Mouse (Mus musculus): ENCODE results near the gene Nus1. TPM values are rescaled to one million over a fixed set of nuclear protein-coding genes. Genes with fewer than 3 reads are reported as not detected.

Nus1 gene
- polyA plus RNA-seq, 1 experiment, result 7.3 TPM

DNA sequence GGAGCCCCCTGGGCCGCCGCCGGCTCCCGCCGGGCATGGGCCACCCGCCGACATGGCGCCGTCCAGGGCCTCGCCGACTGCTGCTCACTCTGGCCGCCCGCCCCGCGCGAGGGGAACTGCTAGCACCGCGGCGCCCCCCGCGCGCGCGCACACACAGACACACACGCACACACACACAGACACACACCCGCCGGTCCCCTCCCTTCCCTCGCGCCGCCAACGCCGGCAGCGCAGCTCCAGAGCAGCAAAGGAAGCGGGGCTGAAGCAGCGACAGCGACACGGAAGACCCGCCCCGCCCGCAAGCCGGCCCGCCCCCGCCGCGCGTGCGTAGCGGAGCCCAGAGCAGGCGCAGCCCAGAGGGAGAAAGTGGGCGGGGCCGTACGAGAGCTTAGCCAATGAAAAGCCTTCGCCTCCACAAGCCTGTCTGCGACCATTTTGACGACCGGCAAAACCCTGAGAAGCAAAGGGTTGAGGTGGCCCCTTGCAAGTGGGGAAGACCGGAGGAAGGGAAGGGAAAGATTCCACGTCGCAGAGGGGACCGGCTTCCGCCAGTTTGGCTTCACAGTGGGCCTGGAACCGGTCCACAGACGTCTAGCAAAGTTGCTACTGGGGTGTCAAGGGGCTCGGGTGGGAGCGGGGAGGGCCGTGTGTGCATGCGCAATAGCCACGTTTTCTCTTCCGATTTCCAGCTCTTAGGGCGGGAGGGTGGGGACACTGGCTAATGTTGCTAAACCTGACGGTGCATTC lies 35.3 kb upstream of the Nus1 start, which contains the start of gene Gopc:
Gopc (minus strand) TSS at position 280 of the 747 bp plus-strand sequence.
- H3K27me3 ChIP-seq (ENCODE audit: control insufficient read depth, insufficient read depth, low read length), result no peaks in the 10 kb centered on the region
- H3K36me3 ChIP-seq (ENCODE audit: control insufficient read depth, insufficient read depth, low read length), result no peaks in the 10 kb centered on the region
- TF ChIP-seq POLR2A (IDR thresholded peaks at IDR 0.05; ENCODE audit: low read depth, low read length), result peak; percentile 45
- no peak for TF ChIP-seq CTCF (IDR thresholded peaks at IDR 0.05; ENCODE audit: extremely low read depth, insufficient read depth, insufficient read length, insufficient replicate concordance)
- H3K4me3 ChIP-seq (ENCODE audit: extremely low read depth, insufficient read depth, insufficient read length), result peak within 1 kb of the TSS; percentile 83
- peak within 1 kb of the TSS; percentile 85 for H3K27ac ChIP-seq (ENCODE audit: insufficient read depth, low read length)
- peak; percentile 92 to 97 for DNase-seq (ENCODE audit: low read depth in 1 of 2, low spot score in 2 of 2)
- H3K4me1 ChIP-seq (ENCODE audit: control insufficient read depth, insufficient read depth, insufficient read length), result no peaks in the 10 kb centered on the region
- under 1% methylated on average over 61 of the region's 71 CpGs for WGBS

DNA sequence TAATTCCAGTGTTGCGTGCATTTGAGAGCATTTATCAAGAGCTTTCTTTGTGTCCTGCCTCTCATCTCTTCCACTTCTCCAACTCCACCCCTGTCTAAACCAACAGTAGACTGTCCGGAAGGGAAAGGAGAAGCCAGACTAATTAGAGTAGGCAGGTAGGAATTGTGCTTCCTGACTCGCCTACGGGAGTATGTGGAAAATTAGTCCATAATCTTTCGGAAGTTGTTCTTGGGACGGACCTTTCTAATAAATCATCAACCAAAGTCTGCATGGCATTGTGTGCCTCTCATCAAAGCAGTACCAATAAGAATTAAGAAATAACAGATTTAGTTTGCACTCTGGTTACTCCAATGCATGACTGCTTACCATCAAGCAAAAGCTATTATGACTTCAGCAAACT lies 34.3 kb upstream of the Nus1 start:
- Histone ChIP-seq H3K36me3 (ENCODE audit: control insufficient read depth, insufficient read depth, low read length) (no peaks in the 10 kb centered on the region), H3K4me1 (ENCODE audit: control insufficient read depth, insufficient read depth, insufficient read length) (no peaks in the 10 kb centered on the region), H3K4me3 (ENCODE audit: extremely low read depth, insufficient read depth, insufficient read length) (no peak overlapping the region; the same call in 1 of the 2 replicates), H3K27ac (ENCODE audit: insufficient read depth, low read length) (no peak overlapping the region), H3K27me3 (ENCODE audit: control insufficient read depth, insufficient read depth, low read length) (no peaks in the 10 kb centered on the region)
- DNase-seq (ENCODE audit: low read depth in 1 of 2, low spot score in 2 of 2), result no peak
- TF ChIP-seq CTCF (IDR thresholded peaks at IDR 0.05; ENCODE audit: extremely low read depth, insufficient read depth, insufficient read length, insufficient replicate concordance), result no peak
- no peak for TF ChIP-seq POLR2A (IDR thresholded peaks at IDR 0.05; ENCODE audit: low read depth, low read length)
- 91% methylated on average over 6 of the region's 6 CpGs for WGBS

DNA sequence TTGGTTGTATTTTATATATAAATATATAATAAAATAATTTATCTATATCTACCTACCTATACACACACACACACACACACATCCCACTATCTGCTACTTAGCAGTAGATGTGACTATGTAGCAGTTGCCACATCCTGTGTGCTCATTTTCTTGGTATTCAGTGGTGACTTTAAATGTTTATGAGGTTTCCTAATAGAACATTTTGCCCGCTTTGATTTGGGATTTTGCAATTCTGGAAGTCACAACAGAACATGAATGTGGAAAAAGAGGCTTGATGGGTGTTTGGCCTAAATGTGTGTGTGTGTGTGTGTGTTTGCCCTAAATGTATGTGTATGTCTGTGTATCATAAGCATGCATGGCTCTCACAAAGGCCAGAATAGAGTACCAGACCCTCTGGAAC lies 33.8 kb upstream of the Nus1 start:
- H3K4me1 ChIP-seq (ENCODE audit: control insufficient read depth, insufficient read depth, insufficient read length), result no peaks in the 10 kb centered on the region
- no peak for DNase-seq (ENCODE audit: low read depth in 1 of 2, low spot score in 2 of 2)
- H3K27ac ChIP-seq (ENCODE audit: insufficient read depth, low read length), result no peak overlapping the region
- 82% methylated on average over 1 of the region's 1 CpGs for WGBS
- no peaks in the 10 kb centered on the region for H3K36me3 ChIP-seq (ENCODE audit: control insufficient read depth, insufficient read depth, low read length)
- no peak for TF ChIP-seq POLR2A (IDR thresholded peaks at IDR 0.05; ENCODE audit: low read depth, low read length)
- no peaks in the 10 kb centered on the region for H3K27me3 ChIP-seq (ENCODE audit: control insufficient read depth, insufficient read depth, low read length)
- no peak overlapping the region for H3K4me3 ChIP-seq (ENCODE audit: extremely low read depth, insufficient read depth, insufficient read length)

DNA sequence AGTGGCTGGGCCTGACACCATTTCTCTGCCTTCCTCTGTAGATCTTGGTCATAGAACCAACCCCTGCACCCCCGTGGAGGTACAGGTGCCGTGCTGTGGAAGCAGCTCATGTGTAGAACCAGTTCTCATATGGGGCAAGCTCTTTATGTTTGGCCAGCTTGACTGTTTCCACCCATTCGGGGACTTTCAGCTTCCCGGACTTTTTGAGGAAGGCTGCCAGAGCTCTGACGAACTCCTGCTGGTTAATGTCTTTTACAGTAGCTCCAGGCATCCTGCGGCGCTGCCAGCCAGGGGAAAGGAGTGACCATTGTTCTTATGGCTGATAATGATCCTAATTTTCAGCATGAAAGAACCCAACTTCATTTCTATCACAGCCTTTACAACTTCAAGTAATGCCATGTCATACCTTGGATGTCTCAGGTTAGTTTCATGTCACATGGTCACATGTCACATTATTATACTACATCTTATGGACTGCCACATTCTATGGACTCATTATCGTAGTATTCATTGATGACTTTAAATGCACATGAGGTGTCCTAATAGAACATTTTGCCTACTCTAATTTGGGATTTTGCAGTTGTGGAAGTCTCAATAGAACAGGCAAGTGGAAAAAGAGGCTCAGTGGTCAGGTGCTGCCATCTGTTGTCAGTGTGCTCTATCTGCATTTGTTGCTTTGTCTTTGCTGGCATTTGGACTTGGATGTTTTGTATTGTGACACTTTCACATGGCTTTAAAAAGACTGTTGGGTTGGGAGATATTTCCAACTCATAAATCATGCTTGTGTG lies 32.3 kb upstream of the Nus1 start:
- 69% methylated on average over 8 of the region's 8 CpGs for WGBS
- TF ChIP-seq POLR2A (IDR thresholded peaks at IDR 0.05; ENCODE audit: low read depth, low read length) (no peak), CTCF (IDR thresholded peaks at IDR 0.05; ENCODE audit: extremely low read depth, insufficient read depth, insufficient read length, insufficient replicate concordance) (peak; percentile 85; the same call in 1 of the 2 replicates)
- peak in 1 of 2 experiments; percentile 50 for DNase-seq (ENCODE audit: low read depth in 1 of 2, low spot score in 2 of 2)

DNA sequence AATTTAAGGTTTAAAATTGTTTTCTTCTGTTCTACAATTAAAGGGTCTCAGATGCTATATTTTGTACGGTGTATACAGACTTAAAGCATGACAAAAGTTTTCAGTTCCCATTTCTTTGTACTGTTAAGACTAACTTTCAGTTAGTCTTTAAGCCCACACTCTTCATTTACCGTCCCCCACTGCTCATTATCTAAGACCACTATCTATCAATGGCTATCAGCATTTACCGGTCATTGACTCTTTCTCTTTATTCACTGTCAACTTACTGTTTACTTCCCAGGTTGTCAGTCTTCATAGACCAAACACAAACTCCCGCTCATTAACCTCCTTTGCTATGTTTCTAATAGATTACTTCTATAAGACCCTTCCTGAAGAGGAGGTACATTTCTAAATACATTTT lies 30.2 kb upstream of the Nus1 start:
- no peak for DNase-seq (ENCODE audit: low read depth in 1 of 2, low spot score in 2 of 2)
- H3K27ac ChIP-seq (ENCODE audit: insufficient read depth, low read length), result no peak overlapping the region
- H3K4me3 ChIP-seq (ENCODE audit: extremely low read depth, insufficient read depth, insufficient read length), result no peak overlapping the region
- 67% methylated on average over 4 of the region's 4 CpGs for WGBS
- H3K27me3 ChIP-seq (ENCODE audit: control insufficient read depth, insufficient read depth, low read length), result 0 out of 2 replicates have a peak, but pooled peaks cover 3% of the 10 kb centered on the region
- no peak for TF ChIP-seq CTCF (IDR thresholded peaks at IDR 0.05; ENCODE audit: extremely low read depth, insufficient read depth, insufficient read length, insufficient replicate concordance)
- TF ChIP-seq POLR2A (IDR thresholded peaks at IDR 0.05; ENCODE audit: low read depth, low read length), result no peak
- no peaks in the 10 kb centered on the region for H3K4me1 ChIP-seq (ENCODE audit: control insufficient read depth, insufficient read depth, insufficient read length)
- H3K36me3 ChIP-seq (ENCODE audit: control insufficient read depth, insufficient read depth, low read length), result no peaks in the 10 kb centered on the region

More for the DNA sequence above, 32.3 kb upstream of the Nus1 start:
- no peaks in the 10 kb centered on the region for H3K36me3 ChIP-seq (ENCODE audit: control insufficient read depth, insufficient read depth, low read length)
- no peaks in the 10 kb centered on the region for H3K4me1 ChIP-seq (ENCODE audit: control insufficient read depth, insufficient read depth, insufficient read length)
- no peaks in the 10 kb centered on the region for H3K27me3 ChIP-seq (ENCODE audit: control insufficient read depth, insufficient read depth, low read length)
- no peak overlapping the region for H3K27ac ChIP-seq (ENCODE audit: insufficient read depth, low read length)
- H3K4me3 ChIP-seq (ENCODE audit: extremely low read depth, insufficient read depth, insufficient read length), result no peak overlapping the region

DNA sequence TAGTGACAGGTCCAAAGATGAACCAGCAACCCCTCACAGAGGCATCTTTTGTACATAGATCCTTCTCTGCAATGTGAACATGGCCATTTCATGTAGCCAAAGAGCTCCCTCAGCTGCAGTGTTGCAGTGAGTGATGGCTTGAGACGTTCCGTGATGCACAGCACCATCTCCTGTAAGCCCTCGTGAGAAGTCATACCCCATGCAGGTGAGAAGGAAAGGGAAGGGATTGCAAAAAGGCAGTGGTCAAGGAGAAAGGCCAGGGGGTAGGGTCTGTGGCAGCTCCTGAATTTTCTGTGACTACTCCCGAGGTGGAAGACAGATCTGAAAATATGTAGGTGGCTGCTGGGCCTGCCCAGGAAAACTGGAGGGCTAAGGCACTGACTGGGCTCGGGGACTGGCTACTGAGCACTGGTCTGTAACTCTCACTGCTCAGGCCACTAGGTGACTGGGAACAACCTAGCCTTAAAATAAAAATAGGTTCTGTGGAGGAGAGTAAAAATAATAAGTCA lies 28.4 kb upstream of the Nus1 start, which contains the start of gene Nepn:
Nepn (plus strand) TSS at position 51 of the 509 bp plus-strand sequence.
- H3K27ac ChIP-seq (ENCODE audit: insufficient read depth, low read length), result no peak within 1 kb of the TSS
- DNase-seq (ENCODE audit: low read depth in 1 of 2, low spot score in 2 of 2), result no peak
- WGBS, result 78% methylated on average over 5 of the region's 5 CpGs
- H3K4me3 ChIP-seq (ENCODE audit: extremely low read depth, insufficient read depth, insufficient read length), result no peak within 1 kb of the TSS
- no peaks in the 10 kb centered on the region for H3K4me1 ChIP-seq (ENCODE audit: control insufficient read depth, insufficient read depth, insufficient read length)
- H3K36me3 ChIP-seq (ENCODE audit: control insufficient read depth, insufficient read depth, low read length), result no peaks in the 10 kb centered on the region
- 0 out of 2 replicates have a peak, but pooled peaks cover 3% of the 10 kb centered on the region for H3K27me3 ChIP-seq (ENCODE audit: control insufficient read depth, insufficient read depth, low read length)
- no peak for TF ChIP-seq POLR2A (IDR thresholded peaks at IDR 0.05; ENCODE audit: low read depth, low read length)
- no peak for TF ChIP-seq CTCF (IDR thresholded peaks at IDR 0.05; ENCODE audit: extremely low read depth, insufficient read depth, insufficient read length, insufficient replicate concordance)

All from spleen, adult 2 months (tissue).